Mouse (Mus musculus): ENCODE measurements around the gene Afg1l. TPM values are rescaled to one million over a fixed set of nuclear protein-coding genes. Genes with fewer than 3 reads are reported as not detected.

Afg1l gene
- polyA plus RNA-seq, 1 experiment from 2014 or later: 4.4 TPM

- DNase-seq (ENCODE audit: low spot score): no peak
Observed at GRCm38 (mm10) chr10:42297954-42298353, 180.4 kb downstream of the Afg1l start.

- no peak for DNase-seq (ENCODE audit: low spot score)
Observed at GRCm38 (mm10) chr10:42297109-42297508, 181.3 kb downstream of the Afg1l start.

- no peak for DNase-seq (ENCODE audit: low spot score)
Observed at GRCm38 (mm10) chr10:42296559-42296958, 181.8 kb downstream of the Afg1l start.

- DNase-seq (ENCODE audit: low spot score): peak; percentile 73
Observed at GRCm38 (mm10) chr10:42295028-42295427, 183.3 kb downstream of the Afg1l start.

- no peak for DNase-seq (ENCODE audit: low spot score)
Observed at GRCm38 (mm10) chr10:42294392-42294791, 184.0 kb downstream of the Afg1l start.

GRCm38 (mm10) chr10:42293877-42294276 is 184.5 kb downstream of the Afg1l start:
- DNase-seq (ENCODE audit: low spot score): no peak

- DNase-seq (ENCODE audit: low spot score): peak; percentile 82
Observed at GRCm38 (mm10) chr10:42291360-42291759, 187.0 kb downstream of the Afg1l start.

- no peak for DNase-seq (ENCODE audit: low spot score)
Observed at GRCm38 (mm10) chr10:42287666-42288065, 190.7 kb downstream of the Afg1l start.

GRCm38 (mm10) chr10:42278307-42278850 is 200.0 kb downstream of the Afg1l start:
- DNase-seq (ENCODE audit: low spot score): no peak

- DNase-seq (ENCODE audit: low spot score): peak; percentile 99
Observed at GRCm38 (mm10) chr10:42277476-42278306, 200.7 kb downstream of the Afg1l start.

GRCm38 (mm10) chr10:42276507-42277345 is 201.6 kb downstream of the Afg1l start, which contains the start of gene Foxo3:
Gene Foxo3, minus strand, starts transcription at chr10:42276755.
- DNase-seq (ENCODE audit: low spot score): peak; percentile 96

GRCm38 (mm10) chr10:42275871-42276501 is 202.4 kb downstream of the Afg1l start:
- no peak for DNase-seq (ENCODE audit: low spot score)

GRCm38 (mm10) chr10:42275401-42275870 is 202.9 kb downstream of the Afg1l start:
- DNase-seq (ENCODE audit: low spot score): peak; percentile 68

- DNase-seq (ENCODE audit: low spot score): peak; percentile 55
Observed at GRCm38 (mm10) chr10:42274712-42275400, 203.5 kb downstream of the Afg1l start.

- DNase-seq (ENCODE audit: low spot score): peak; percentile 60
Observed at GRCm38 (mm10) chr10:42273760-42274691, 204.3 kb downstream of the Afg1l start.

GRCm38 (mm10) chr10:42273403-42273759 is 205.0 kb downstream of the Afg1l start:
- DNase-seq (ENCODE audit: low spot score): no peak

- no peak for DNase-seq (ENCODE audit: low spot score)
Observed at GRCm38 (mm10) chr10:42271454-42272230, 206.7 kb downstream of the Afg1l start.

- DNase-seq (ENCODE audit: low spot score): peak; percentile 40
Observed at GRCm38 (mm10) chr10:42270277-42271083, 207.9 kb downstream of the Afg1l start.
